Mouse (Mus musculus) spleen, postnatal 10 days (tissue): ENCODE results near the gene Bud31.
"Not testable (repeated sequence)": the region's sequence is repeated elsewhere in the genome, so short reads cannot be mapped to it uniquely, and the experiment has no call there.

ENCODE experiments used
- DNase-seq, 2 experiments: peaks; one replicate each; pipeline ENCODE4 v3.0.0; 2021 to 2022; ENCODE audit warnings: low spot score in 2 of 2

Gene Bud31

DNA sequence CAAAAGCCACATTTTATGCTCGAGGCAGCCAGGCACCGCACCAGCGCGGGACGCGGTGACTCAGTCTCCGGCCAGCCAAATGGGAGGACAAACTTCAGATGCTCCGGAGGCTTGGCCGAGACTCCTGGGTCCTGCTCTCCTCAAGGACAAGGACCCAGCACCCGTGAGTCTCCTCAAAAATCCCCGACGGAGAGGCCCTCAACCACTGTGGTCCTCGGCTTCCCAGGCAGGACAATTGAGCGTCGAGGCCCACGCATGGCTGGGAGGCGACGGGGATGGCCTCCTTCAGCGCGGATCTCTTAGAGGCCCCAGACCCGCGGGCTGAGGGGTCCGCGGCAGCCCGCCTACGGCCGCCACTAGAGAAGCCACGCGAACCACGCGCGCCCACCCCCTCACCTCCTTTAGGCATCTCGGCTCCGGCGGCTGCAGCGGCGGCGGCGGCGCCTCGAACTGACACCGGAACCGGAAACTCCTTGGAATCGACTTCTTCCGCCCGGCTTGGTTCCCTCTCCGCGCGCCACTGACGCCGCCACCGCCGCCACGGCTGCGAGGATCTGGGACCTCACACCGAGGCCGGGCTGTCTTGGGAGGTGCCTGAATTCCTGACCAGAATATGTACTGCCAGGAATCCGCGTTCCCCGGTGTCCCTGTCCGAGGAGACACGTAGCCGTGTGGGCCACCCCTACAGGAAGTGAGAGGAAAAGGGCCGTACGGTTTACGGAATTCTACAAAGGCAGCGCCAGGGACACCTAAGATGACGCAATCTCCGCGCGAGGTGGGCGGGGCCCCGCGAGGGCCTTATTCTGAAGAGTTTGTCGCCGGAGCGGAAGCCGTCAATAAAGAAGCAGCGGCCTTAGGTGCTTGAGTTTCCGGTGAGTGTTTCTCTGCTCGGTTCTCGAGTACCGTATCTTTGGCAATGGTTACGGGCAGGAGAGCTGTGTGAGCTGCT, at the start of gene Bud31, which contains the start of gene Pdap1:
TSS of gene Bud31 (plus strand) at position 792 of the 949 bp plus-strand sequence.
TSS of gene Pdap1 (minus strand) at position 668 of the 949 bp plus-strand sequence.
- peak; percentile 95 to 99 for DNase-seq

DNA sequence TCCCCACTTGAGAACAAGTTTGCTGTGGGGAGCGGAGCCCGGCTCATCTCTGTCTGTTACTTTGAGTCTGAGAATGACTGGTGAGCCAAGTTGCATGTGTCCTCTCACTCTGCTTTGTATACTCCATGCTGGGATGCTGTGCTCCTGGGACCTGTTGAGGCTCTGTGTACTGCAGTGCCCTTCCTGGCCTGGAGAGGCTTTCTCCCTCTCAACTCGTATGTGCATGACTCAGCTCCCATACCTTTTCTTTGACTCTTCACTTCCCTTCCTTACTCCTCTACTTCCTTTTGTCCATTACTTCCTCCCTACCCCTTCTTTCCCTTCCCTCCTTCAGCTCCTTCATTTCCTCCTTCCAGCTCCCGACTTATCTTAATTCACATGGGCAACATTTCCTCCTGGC, 44.0 kb upstream of the Bud31 start:
- DNase-seq: no peak

GRCm38 (mm10) chr5:145098340-145098821, 41.8 kb upstream of the Bud31 start:
- DNase-seq: no peak

DNA sequence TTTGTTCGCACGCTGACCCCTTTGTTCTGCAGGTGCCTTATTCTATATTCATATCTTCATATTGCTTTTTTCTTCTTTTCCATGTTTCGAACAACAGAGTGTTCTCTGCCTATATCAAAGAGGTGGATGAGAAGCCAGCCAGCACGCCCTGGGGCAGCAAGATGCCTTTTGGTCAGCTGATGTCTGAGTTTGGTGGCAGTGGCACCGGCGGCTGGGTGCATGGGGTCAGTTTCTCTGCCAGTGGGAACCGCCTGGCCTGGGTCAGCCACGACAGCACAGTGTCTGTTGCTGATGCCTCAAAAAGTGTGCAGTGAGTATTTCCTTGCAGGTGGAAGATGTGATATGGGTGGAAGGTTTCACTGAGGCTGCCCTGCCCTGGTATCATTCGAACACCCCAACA, 39.2 kb upstream of the Bud31 start:
- DNase-seq: no peak

DNA sequence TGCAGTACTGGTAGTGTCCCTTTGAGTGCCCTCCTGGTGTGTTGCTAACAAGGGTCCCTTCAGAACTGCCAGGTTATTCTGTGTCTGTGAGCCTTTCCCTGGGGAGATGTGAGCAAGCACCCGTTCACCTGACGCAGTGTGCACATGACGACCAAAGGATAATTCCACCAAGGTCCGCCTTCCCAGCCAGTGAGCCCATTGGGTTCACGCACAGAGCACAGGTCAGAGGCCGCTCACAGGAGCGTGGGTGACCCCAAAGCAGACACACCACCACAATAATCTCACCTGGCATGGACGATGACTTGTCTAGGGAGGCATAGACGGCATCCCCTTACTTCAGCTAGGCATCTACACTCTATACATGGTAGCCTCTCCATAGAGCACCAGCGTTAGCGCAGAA, 38.7 kb upstream of the Bud31 start:
- DNase-seq: not testable (repeated sequence)

GRCm38 (mm10) chr5:145102706-145103105, 37.5 kb upstream of the Bud31 start:
- DNase-seq: no peak

DNA sequence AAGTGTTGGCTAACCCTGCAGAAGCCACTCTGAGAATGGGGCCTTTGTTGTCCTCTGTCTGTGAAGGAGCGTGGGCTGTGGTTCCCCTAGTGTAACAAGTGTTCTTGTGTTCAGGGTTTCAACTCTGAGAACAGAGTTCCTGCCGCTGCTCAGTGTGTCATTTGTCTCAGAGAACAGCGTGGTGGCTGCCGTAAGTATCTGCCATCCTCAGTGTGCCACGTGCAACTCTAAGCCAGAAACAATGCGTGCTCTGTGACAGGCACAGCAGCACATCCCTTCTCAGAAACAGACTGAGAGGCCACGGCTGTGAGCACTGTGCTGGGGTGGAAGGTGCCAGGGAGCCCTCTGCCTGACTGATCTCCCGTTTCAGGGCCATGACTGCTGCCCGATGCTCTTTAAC, 35.8 kb upstream of the Bud31 start:
- DNase-seq: no peak

GRCm38 (mm10) chr5:145105694-145106275, 34.4 kb upstream of the Bud31 start:
- DNase-seq: no peak

DNA sequence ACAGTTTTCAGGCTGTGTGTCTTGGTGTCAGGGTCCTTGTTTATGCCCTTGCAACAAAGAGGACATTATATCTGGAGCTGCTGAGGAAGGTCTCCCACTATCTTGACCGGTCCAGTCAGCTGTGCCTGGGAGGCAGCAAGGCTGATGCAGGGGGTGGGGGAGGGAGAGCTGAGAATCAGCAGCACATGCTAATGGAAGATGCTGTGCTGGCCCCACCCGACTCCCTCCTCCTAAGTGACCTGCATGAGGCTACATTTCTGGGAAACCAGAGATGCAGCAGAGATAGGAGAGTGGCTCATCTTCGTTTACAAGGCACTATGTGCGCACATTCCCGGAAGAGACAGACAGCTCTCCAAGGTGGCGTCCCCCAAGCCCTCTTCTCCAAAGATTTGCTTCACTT, 29.8 kb upstream of the Bud31 start:
- DNase-seq: no peak

- no peak for DNase-seq
These were observed 27.6 kb upstream of the Bud31 start for GRCm38 (mm10) chr5:145112566-145112965.

DNA sequence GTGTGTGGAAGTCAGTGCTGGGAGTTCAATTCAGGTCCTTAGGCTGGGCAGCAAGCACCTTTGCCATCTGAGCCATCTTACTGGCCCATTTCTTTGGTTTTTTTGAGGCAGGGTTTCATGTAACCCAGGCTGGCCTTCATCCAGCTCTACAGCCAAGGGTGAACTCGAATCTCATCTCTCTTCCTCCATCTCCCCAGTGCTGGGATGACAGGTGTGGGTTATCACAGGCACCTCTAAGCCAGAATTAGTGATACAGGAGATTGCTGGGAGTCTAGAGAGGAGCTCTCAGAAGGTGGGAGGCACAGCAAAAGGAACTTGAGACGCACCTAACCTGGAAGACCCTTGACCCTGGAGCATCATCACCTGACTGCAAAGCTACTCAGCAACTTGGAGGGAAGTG, 26.7 kb upstream of the Bud31 start:
- DNase-seq: no peak

GRCm38 (mm10) chr5:145114071-145114605, 26.0 kb upstream of the Bud31 start, which contains the start of gene Arpc1b:
Gene Arpc1b, plus strand, starts transcription at chr5:145114215.
- peak; percentile 56 to 73 for DNase-seq

DNA sequence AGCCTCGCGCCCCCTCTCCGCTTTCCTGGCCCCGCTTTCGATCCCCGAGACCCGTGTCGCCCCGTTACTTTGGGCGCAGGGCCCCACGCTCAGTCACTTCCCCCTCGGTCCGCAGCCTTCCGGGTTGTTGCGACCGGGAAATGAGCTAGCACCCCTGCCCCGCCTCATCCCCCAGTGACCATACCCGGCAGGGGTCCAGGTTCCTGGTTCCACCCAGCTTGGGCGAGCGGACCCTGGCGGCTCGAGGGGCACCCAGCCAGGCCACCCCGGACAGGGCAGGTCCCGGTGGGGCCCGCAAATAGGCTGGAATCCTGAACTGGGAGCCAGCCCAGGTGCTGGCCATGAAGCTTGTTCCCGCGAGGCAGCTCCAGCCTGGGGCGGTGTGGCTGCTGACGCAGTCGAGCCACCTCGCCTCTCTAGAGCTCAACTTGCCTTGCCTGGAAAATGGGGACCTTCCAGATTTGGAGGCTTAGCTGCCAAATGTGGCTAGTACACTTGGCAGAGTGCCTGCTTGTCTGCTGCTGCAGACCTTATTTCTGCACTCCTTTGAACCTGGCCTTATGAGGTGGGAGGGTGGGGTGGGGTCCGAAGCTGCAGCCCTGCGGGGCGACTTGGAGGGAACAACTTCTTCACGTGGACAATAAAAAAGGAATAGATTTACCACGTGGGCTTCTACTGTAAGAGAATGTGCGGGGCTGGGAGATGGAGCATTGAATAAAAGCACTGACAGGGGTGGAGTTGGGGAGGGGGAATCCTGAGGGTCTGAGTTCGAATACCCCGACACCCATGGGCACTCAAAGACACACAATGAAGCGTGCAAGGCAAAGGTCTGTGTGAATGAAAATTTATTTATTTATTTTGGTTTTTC, 25.3 kb upstream of the Bud31 start:
- peak in 1 of 2 experiments; percentile 69 for DNase-seq

- no peak for DNase-seq
These were observed 24.4 kb upstream of the Bud31 start for GRCm38 (mm10) chr5:145115736-145116135.

DNA sequence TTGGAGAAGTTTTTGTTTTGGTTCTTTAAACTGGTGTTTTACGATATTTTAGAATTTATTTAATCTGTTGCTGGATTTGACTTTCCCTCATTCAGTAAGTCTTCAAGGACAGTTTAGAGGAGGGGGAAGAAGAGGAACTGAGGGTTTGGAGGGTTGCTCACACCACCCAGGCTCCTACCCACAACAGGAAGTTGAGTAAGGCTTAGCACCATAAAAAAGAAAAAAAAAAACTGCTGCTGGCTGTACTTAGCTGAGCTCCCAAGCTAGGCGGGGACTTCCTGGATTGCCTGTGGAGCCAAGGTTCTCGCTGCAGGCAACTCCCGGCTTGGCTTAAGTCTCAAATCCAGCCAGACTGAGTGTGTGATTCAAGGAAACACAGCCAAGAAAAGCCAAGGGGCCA, 23.8 kb upstream of the Bud31 start:
- DNase-seq: peak in 1 of 2 experiments; percentile 42

- peak; percentile 54 to 81 for DNase-seq
These were observed 23.2 kb upstream of the Bud31 start for GRCm38 (mm10) chr5:145116916-145117315.

- DNase-seq: no peak
These were observed 22.2 kb upstream of the Bud31 start for GRCm38 (mm10) chr5:145118005-145118404.

GRCm38 (mm10) chr5:145118461-145118860, 21.7 kb upstream of the Bud31 start:
- DNase-seq: no peak

- peak in 1 of 2 experiments; percentile 62 for DNase-seq
These were observed 20.8 kb upstream of the Bud31 start for GRCm38 (mm10) chr5:145119385-145119784.

- DNase-seq: no peak
These were observed 19.2 kb upstream of the Bud31 start for GRCm38 (mm10) chr5:145120921-145121320.

DNA sequence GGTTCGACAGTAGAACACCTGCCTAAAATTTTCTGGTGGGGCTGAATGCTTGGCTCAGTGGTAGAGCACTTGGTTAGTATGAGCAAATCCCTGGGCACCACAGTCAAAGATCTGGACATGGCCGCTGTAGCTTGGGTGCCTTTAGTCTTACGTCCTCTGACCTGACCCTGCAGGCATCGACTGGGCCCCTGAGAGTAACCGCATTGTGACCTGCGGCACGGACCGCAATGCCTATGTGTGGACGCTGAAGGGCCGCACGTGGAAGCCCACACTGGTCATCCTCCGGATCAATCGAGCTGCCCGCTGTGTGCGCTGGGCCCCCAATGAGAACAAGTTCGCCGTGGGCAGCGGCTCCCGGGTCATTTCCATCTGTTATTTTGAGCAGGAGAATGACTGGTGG, 16.8 kb upstream of the Bud31 start:
- DNase-seq: no peak
